Mouse (Mus musculus): ENCODE results near the gene Sptb.

DNA sequence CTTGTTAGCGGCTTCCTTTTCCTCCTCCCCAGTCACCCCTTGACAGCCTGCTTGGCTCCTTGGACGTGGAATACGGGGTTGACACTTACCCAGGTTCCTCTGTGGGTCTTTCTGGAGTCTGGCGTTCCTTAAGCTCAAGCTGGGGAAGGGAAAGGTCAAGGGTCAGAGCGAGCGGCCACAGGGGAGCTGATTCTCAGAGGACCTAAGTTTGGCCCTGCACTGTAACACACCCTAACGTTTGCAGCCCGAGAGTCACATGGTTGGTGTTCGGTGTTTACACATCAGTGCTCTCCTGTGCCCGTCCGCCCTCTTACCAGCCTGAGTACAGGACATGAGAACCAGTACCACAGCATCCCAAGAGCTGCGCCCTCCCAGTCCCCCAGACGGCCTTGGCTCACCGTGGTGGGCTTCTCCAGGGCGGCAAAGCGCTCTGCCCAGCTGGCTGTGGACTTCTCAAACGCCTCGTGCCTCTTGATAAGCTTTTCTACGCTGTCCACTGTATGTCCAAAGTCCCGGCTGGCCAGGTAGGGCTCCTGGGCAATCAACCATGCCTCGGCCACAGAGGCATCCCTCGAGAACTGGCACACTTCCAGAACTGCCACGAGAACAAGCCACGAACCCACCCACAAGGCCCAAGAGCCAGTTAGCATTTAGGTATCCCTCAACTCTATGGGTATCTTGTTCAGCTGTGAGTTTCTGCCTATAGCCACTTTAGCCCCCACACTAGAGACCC, 112.0 kb downstream of the Sptb start:
- no peak for TF ChIP-seq POLR2A (IDR thresholded peaks at IDR 0.05; ENCODE audit: insufficient read length, low read depth)
- TF ChIP-seq MYOD1 (IDR thresholded peaks at IDR 0.05; ENCODE audit: control insufficient read depth in 1 of 3, insufficient read length in 2 of 3, low read depth in 2 of 3), result no peak
- no peak for TF ChIP-seq SRF (IDR thresholded peaks at IDR 0.05; ENCODE audit: control insufficient read depth, insufficient read length, low read depth)
